Mouse (Mus musculus) liver, postnatal 0 days (tissue): Measurements from ENCODE around the gene Ttc32. TPM values are rescaled to one million over a fixed set of nuclear protein-coding genes. Genes with fewer than 3 reads are reported as not detected.

Experiments
- ATAC-seq: fragments of 200-750 bp; cut with Nextera tagmentation; 2 replicates; pipeline ENCODE4 v1.8.0; 2017; ENCODE audit warnings: mild to moderate bottlenecking, moderate library complexity
- DNase-seq: peaks from one replicate; pipeline ENCODE4 v3.0.0-alpha.2; 2016
- H3K27ac ChIP-seq: fragments of 300-500 bp; sonication (generic); 2 replicates; pipeline ENCODE4 v1.5.1; 2014; ENCODE audit warnings: antibody characterized with exemption, moderate library complexity, mild to moderate bottlenecking, low read depth
- H3K27me3 ChIP-seq: fragments of 300-500 bp; sonication (generic); 2 replicates; pipeline ENCODE4 v1.6.1; 2014; ENCODE audit warnings: low read length, control low read depth, mixed read lengths; ENCODE audit not compliant: insufficient read depth
- H3K36me3 ChIP-seq: fragments of 300-500 bp; sonication (generic); replicated peaks from 2 replicates; pipeline ENCODE4 v1.6.1; 2014; ENCODE audit warnings: mild to moderate bottlenecking, control low read depth, low read length, moderate library complexity, mixed read lengths; ENCODE audit not compliant: insufficient read depth
- H3K4me1 ChIP-seq: fragments of 300-500 bp; sonication (generic); 2 replicates; pipeline ENCODE4 v1.6.1; 2014; ENCODE audit warnings: antibody characterized with exemption, mild to moderate bottlenecking, control low read depth; ENCODE audit not compliant: insufficient read depth
- H3K4me2 ChIP-seq: fragments of 300-500 bp; sonication (generic); 2 replicates; pipeline ENCODE4 v1.6.1; 2014; ENCODE audit warnings: low read depth, mild to moderate bottlenecking, low read length, moderate library complexity, mixed read lengths
- H3K4me3 ChIP-seq: fragments of 300-500 bp; sonication (generic); 2 replicates; pipeline ENCODE4 v1.5.1; 2014; ENCODE audit warnings: low read depth, low read length
- H3K9ac ChIP-seq: fragments of 300-500 bp; sonication (generic); replicated peaks from 2 replicates; pipeline ENCODE4 v1.6.1; 2014; ENCODE audit warnings: mild to moderate bottlenecking, moderate library complexity
- H3K9me3 ChIP-seq: fragments of 300-500 bp; sonication (generic); 2 replicates; pipeline ENCODE4 v1.6.1; 2016; ENCODE audit warnings: mild to moderate bottlenecking, control low read depth, low read length, mixed read lengths
- CTCF ChIP-seq: sonication (generic); IDR thresholded peaks from 2 replicates; pipeline ENCODE4 v1.5.1; 2016; ENCODE audit warnings: antibody characterized with exemption, low read depth
- EP300 ChIP-seq: IDR thresholded peaks from 2 replicates; pipeline ENCODE4 v1.6.1; 2016; ENCODE audit warnings: antibody characterized with exemption, low read depth, mild to moderate bottlenecking
- WGBS: fragments of 180-500 bp; shearing (Covaris S2); extraction: QIAGEN DNeasy Blood & Tissue Kit; methylation state at CpG from one replicate; pipeline ENCODE4 v1.1.7; 2014; ENCODE audit not compliant: insufficient replicate concordance; 5-methylcytosine and 5-hydroxymethylcytosine counted together
- polyA plus RNA-seq: library from polyadenylated mRNA; unstranded; fragments of >200 nt; fragmentation: Nextera tagmentation; extraction: Ambion mirVana; gene quantifications from 2 replicates; pipeline ENCODE4 v1.2.1, GENCODE M21; 2015

Ttc32 gene
- polyA plus RNA-seq, 1 experiment from 2014 or later = 15.2 TPM

GRCm38 (mm10) chr12:9040686-9041085 lies 10.9 kb downstream of the Ttc32 start:
- WGBS = 72% methylated on average over 7 of the region's 7 CpGs
- no peak overlapping the region for H3K4me3 ChIP-seq
- H3K27me3 ChIP-seq = no peaks in the 10 kb centered on the region
- no peak for ATAC-seq
- H3K9ac ChIP-seq = no peak overlapping the region
- H3K27ac ChIP-seq = no peak overlapping the region
- no peak overlapping the region for H3K4me2 ChIP-seq
- TF ChIP-seq EP300 (no peak), CTCF (no peak)
- no peaks in the 10 kb centered on the region for H3K9me3 ChIP-seq
- no peaks in the 10 kb centered on the region for H3K4me1 ChIP-seq
- peaks cover 8% of the 10 kb centered on the region; the same call in 1 of the 2 replicates for H3K36me3 ChIP-seq
- no peak for DNase-seq

DNA sequence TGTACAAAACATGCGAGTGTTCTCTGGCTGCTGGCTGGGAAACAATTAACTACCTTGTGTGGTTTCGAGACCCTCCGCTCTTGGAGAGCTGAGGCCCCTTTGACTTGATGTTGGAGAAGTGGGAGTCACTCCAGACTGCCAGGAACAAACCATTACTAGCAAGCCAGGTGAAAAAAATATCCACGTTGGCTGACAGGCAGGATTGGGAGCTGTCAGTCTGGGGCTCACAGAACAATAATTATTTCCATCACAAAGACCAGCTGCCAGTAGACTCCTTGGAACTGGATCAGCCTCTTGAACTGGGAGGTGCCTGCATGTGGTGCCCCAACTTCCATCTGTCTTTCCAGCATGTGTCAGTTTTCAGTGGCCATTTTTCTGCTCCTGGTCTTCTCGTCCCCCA lies 12.5 kb downstream of the Ttc32 start:
- TF ChIP-seq EP300 (no peak), CTCF (no peak)
- no peaks in the 10 kb centered on the region for H3K4me1 ChIP-seq
- H3K9me3 ChIP-seq = no peaks in the 10 kb centered on the region
- DNase-seq = no peak
- ATAC-seq = no peak
- H3K27ac ChIP-seq = no peak overlapping the region
- peaks cover 8% of the 10 kb centered on the region; the same call in 1 of the 2 replicates for H3K36me3 ChIP-seq
- H3K4me2 ChIP-seq = no peak overlapping the region
- no peak overlapping the region for H3K4me3 ChIP-seq
- no peaks in the 10 kb centered on the region for H3K27me3 ChIP-seq
- H3K9ac ChIP-seq = no peak overlapping the region
- 81% methylated on average over 5 of the region's 5 CpGs for WGBS

- Histone ChIP-seq H3K27me3 (no peaks in the 10 kb centered on the region), H3K9ac (no peak overlapping the region), H3K4me3 (no peak overlapping the region), H3K4me2 (no peak overlapping the region), H3K9me3 (no peaks in the 10 kb centered on the region), H3K27ac (no peak overlapping the region), H3K4me1 (no peaks in the 10 kb centered on the region), H3K36me3 (peaks cover 8% of the 10 kb centered on the region; the same call in 1 of the 2 replicates)
- DNase-seq (no peak), ATAC-seq (no peak)
- WGBS = 86% methylated on average over 3 of the region's 3 CpGs
- TF ChIP-seq CTCF = no peak
- TF ChIP-seq EP300 = no peak
These were observed 13.0 kb downstream of the Ttc32 start for GRCm38 (mm10) chr12:9042759-9043158.

DNA sequence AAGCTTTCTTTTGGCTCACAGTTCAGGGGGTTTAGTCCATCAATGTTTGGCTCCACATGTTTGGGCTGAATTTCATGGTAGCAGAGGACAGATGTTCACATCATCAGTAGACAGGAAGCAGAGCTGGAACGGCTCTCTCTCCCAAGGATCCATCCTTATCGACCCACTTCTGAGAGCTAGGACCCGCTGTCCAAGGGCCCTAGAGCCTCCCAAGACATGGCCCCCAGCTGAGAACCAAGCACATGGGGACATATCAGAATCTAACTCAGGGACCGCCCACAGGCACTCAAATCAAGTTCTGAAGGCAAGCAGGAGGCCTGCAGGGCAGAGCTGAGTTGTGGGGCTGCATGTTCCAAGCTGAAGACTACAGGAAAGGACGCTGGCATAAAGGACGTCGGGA lies 14.9 kb downstream of the Ttc32 start:
- no peak for ATAC-seq
- Histone ChIP-seq H3K36me3 (peaks cover 8% of the 10 kb centered on the region; the same call in 1 of the 2 replicates), H3K9me3 (no peaks in the 10 kb centered on the region), H3K4me2 (no peak overlapping the region), H3K4me1 (no peaks in the 10 kb centered on the region), H3K9ac (no peak overlapping the region), H3K27ac (no peak overlapping the region), H3K27me3 (no peaks in the 10 kb centered on the region), H3K4me3 (no peak overlapping the region)
- WGBS = 79% methylated on average over 7 of the region's 7 CpGs
- no peak for DNase-seq
- TF ChIP-seq CTCF = no peak
- no peak for TF ChIP-seq EP300

- DNase-seq (no peak), ATAC-seq (no peak)
- no peaks in the 10 kb centered on the region for H3K9me3 ChIP-seq
- no peak overlapping the region for H3K9ac ChIP-seq
- H3K4me1 ChIP-seq = no peaks in the 10 kb centered on the region
- WGBS = 77% methylated on average over 4 of the region's 4 CpGs
- no peaks in the 10 kb centered on the region for H3K27me3 ChIP-seq
- H3K36me3 ChIP-seq = peaks cover 7% of the 10 kb centered on the region; the same call in 1 of the 2 replicates
- H3K4me2 ChIP-seq = no peak overlapping the region
- H3K4me3 ChIP-seq = no peak overlapping the region
- H3K27ac ChIP-seq = no peak overlapping the region
- TF ChIP-seq EP300 (no peak), CTCF (no peak)
These were observed 16.9 kb downstream of the Ttc32 start for GRCm38 (mm10) chr12:9046674-9047073.

- 55% methylated on average over 8 of the region's 8 CpGs for WGBS
These were observed 18.3 kb downstream of the Ttc32 start for GRCm38 (mm10) chr12:9048090-9048489.

GRCm38 (mm10) chr12:9050824-9051223 lies 21.0 kb downstream of the Ttc32 start:
- DNase-seq (no peak), ATAC-seq (no peak)
- Histone ChIP-seq H3K27me3 (no peaks in the 10 kb centered on the region), H3K4me2 (no peak overlapping the region), H3K27ac (no peak overlapping the region), H3K36me3 (no peaks in the 10 kb centered on the region), H3K9ac (no peak overlapping the region), H3K9me3 (no peaks in the 10 kb centered on the region), H3K4me3 (no peak overlapping the region), H3K4me1 (no peaks in the 10 kb centered on the region)
- TF ChIP-seq CTCF (no peak), EP300 (no peak)
- WGBS = 12% methylated on average over 6 of the region's 6 CpGs

More at GRCm38 (mm10) chr12:9048090-9048489, 18.3 kb downstream of the Ttc32 start:
- ATAC-seq (no peak), DNase-seq (no peak)
- no peaks in the 10 kb centered on the region for H3K4me1 ChIP-seq
- H3K4me2 ChIP-seq = no peak overlapping the region
- H3K9ac ChIP-seq = no peak overlapping the region
- TF ChIP-seq EP300 = no peak
- no peak for TF ChIP-seq CTCF
- no peak overlapping the region for H3K4me3 ChIP-seq
- H3K27me3 ChIP-seq = no peaks in the 10 kb centered on the region
- H3K36me3 ChIP-seq = no peaks in the 10 kb centered on the region
- H3K9me3 ChIP-seq = no peaks in the 10 kb centered on the region
- H3K27ac ChIP-seq = no peak overlapping the region
